Mouse (Mus musculus) neural tube, embryonic 13.5 days (tissue): Measurements from ENCODE around the gene Bmp6. TPM values are rescaled to one million over a fixed set of nuclear protein-coding genes. Genes with fewer than 3 reads are reported as not detected.

Source experiments
- ATAC-seq: fragments of 200-750 bp; cut with Nextera tagmentation; 2 replicates; pipeline ENCODE4 v1.8.0; 2017; ENCODE audit warnings: low read depth, mild to moderate bottlenecking, moderate TSS enrichment, moderate library complexity
- H3K27ac ChIP-seq: fragments of 300-500 bp; sonication (generic); replicated peaks from 2 replicates; pipeline ENCODE4 v1.5.1; 2015; ENCODE audit warnings: moderate library complexity, mild to moderate bottlenecking, inconsistent platforms
- H3K27me3 ChIP-seq: fragments of 300-500 bp; sonication (generic); 2 replicates; pipeline ENCODE4 v1.6.1; 2015; ENCODE audit warnings: mild to moderate bottlenecking, inconsistent platforms
- H3K36me3 ChIP-seq: fragments of 300-500 bp; sonication (generic); 2 replicates; pipeline ENCODE4 v1.6.1; 2015; ENCODE audit warnings: mild to moderate bottlenecking, inconsistent platforms
- H3K4me1 ChIP-seq: fragments of 300-500 bp; sonication (generic); replicated peaks from 2 replicates; pipeline ENCODE4 v1.6.1; 2015; ENCODE audit warnings: inconsistent platforms
- H3K4me2 ChIP-seq: fragments of 300-500 bp; sonication (generic); 2 replicates; pipeline ENCODE4 v1.6.1; 2015; ENCODE audit warnings: inconsistent platforms, mild to moderate bottlenecking, moderate library complexity
- H3K4me3 ChIP-seq: fragments of 300-500 bp; sonication (generic); 2 replicates; pipeline ENCODE4 v1.5.1; 2015; ENCODE audit warnings: mild to moderate bottlenecking, inconsistent platforms
- H3K9ac ChIP-seq: fragments of 300-500 bp; sonication (generic); 2 replicates; pipeline ENCODE4 v1.6.1; 2015; ENCODE audit warnings: moderate library complexity, mild to moderate bottlenecking, inconsistent platforms
- H3K9me3 ChIP-seq: fragments of 300-500 bp; sonication (generic); 2 replicates; pipeline ENCODE4 v1.6.1; 2016; ENCODE audit warnings: inconsistent platforms
- WGBS: fragments of 180-500 bp; shearing (Covaris S2); methylation state at CpG from one replicate; pipeline ENCODE4 v1.1.7; 2015; 5-methylcytosine and 5-hydroxymethylcytosine counted together
- polyA plus RNA-seq: library from polyadenylated mRNA; unstranded; fragments of >200 nt; fragmentation: Nextera tagmentation; extraction: Ambion mirVana; gene quantifications from 2 replicates; pipeline ENCODE4 v1.2.1, GENCODE M21; 2015

Gene Bmp6
- polyA plus RNA-seq: 2.4 and 2.7 TPM in 2 replicates

DNA sequence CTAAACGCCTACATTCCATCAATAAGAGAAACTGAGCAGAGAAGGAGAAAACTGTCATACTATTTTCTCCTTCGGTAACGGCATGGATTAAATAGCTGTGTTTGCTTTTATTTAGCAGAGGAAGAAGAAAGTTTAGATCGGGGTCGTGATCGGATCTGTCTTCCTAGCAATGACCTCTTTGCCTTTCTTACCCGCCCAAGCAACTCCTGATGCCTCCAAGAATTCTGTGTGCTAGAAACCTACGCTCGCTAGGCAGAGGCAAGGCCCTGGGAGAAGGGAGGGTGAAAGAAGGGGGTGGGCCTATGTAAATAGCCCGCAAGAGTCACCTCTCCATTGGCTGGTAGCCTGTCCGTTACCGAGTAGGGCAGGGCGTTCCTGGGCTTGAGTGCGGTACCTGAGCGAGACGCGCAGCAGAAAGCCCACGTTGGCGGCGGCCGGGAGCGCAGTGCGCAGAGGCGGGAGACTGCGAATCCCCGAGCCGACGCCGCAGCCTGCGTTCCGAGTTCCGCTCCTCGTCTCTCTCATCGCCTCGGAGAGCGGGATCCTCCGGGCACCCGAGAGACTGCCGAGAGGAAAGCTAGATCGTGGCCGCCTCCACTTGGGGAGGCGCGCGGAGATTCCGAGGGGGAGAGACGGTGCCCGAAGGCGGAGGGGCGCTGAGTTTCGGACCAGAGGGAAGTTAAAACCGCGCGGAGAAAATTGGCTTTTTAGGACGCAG lies at the start of gene Bmp6:
Bmp6 (plus strand) TSS at position 395 of the 718 bp plus-strand sequence.
- 2% methylated on average over 54 of the region's 54 CpGs for WGBS
- peak within 1 kb of the TSS; percentile 82 for H3K4me2 ChIP-seq
- H3K27me3 ChIP-seq: peaks cover 61% of the 10 kb centered on the region
- no peaks in the 10 kb centered on the region for H3K36me3 ChIP-seq
- H3K27ac ChIP-seq: no peak within 1 kb of the TSS
- H3K4me3 ChIP-seq: peak within 1 kb of the TSS; percentile 47
- H3K9ac ChIP-seq: peak within 1 kb of the TSS; percentile 56
- no peaks in the 10 kb centered on the region for H3K9me3 ChIP-seq
- ATAC-seq: peak; percentile 92
- H3K4me1 ChIP-seq: peaks cover 33% of the 10 kb centered on the region

DNA sequence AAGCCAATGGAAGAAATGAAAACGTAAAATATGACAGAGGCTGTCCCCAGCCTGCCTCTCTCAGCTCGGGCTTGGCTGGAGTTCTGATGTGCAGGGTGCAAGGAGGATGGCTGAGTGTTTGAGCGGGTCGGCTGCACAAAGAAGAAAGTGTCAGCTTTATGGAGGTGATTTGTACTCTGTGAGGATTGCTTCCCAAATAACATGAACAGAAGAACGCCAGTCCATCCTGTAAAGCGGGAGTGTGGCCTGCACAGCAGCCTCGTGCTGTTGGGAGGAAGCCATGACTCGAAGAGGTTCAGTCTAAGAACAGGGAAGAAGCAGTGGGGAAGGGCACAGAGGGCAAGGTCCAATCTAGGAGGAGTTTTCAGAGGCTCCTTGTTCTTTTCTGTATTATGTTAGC lies 48.7 kb upstream of the Bmp6 start:
- Histone ChIP-seq H3K4me1 (0 out of 2 replicates have a peak, but pooled peaks cover 5% of the 10 kb centered on the region), H3K27ac (peak overlapping the region; percentile 70), H3K27me3 (no peaks in the 10 kb centered on the region), H3K36me3 (no peaks in the 10 kb centered on the region), H3K9ac (peak overlapping the region; percentile 34; the same call in 1 of the 2 replicates), H3K4me3 (no peak overlapping the region), H3K9me3 (0 out of 2 replicates have a peak, but pooled peaks cover 4% of the 10 kb centered on the region), H3K4me2 (no peak overlapping the region)
- 25% methylated on average over 8 of the region's 8 CpGs for WGBS
- peak; percentile 82; the same call in 1 of the 2 replicates for ATAC-seq

DNA sequence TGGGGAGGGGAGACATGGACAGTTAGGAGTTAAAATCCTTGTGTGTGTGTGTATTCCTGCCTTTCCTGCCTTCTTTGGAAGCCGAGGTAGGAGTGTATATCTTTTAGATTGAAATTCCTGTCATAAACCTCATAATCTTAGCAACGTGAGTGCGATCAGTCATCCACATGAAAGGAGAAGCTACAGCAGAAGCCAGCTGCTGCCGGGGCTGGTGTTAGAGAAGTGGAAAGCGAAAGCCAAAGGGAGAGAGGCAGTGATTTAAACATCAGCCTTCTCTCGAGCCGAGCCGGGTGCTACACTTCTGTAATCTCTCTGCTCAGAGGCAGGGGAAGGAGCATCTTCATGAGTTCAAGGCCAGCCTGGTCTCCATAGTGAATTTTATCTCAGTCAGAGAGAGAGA lies 48.3 kb upstream of the Bmp6 start:
- 0 out of 2 replicates have a peak, but pooled peaks cover 4% of the 10 kb centered on the region for H3K9me3 ChIP-seq
- 0 out of 2 replicates have a peak, but pooled peaks cover 5% of the 10 kb centered on the region for H3K4me1 ChIP-seq
- no peaks in the 10 kb centered on the region for H3K27me3 ChIP-seq
- H3K9ac ChIP-seq: no peak overlapping the region
- H3K4me2 ChIP-seq: no peak overlapping the region
- peak; percentile 65 for ATAC-seq
- no peak overlapping the region for H3K4me3 ChIP-seq
- H3K36me3 ChIP-seq: no peaks in the 10 kb centered on the region
- 49% methylated on average over 8 of the region's 8 CpGs for WGBS
- peak overlapping the region; percentile 70 for H3K27ac ChIP-seq

DNA sequence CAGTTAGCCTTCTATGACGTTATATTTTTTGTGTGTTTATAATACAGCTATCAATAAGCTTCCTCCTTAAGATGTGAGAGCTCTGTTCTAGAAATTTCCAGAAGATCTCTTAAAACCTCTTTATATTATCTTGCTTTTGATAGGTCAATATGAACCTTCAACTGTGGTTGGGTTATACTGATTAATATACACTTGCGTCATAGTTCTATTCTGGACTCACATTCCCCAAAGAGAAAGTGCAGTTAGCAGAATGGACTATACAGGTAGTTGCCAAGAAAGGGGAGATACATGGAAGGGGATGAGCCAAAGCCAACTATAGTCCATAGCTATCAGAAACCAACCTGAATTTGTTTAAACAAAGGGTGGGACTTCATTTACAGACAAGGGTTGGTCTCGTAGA lies 33.8 kb upstream of the Bmp6 start:
- 90% methylated on average over 3 of the region's 3 CpGs for WGBS
- H3K36me3 ChIP-seq: no peaks in the 10 kb centered on the region
- H3K4me3 ChIP-seq: no peak overlapping the region

DNA sequence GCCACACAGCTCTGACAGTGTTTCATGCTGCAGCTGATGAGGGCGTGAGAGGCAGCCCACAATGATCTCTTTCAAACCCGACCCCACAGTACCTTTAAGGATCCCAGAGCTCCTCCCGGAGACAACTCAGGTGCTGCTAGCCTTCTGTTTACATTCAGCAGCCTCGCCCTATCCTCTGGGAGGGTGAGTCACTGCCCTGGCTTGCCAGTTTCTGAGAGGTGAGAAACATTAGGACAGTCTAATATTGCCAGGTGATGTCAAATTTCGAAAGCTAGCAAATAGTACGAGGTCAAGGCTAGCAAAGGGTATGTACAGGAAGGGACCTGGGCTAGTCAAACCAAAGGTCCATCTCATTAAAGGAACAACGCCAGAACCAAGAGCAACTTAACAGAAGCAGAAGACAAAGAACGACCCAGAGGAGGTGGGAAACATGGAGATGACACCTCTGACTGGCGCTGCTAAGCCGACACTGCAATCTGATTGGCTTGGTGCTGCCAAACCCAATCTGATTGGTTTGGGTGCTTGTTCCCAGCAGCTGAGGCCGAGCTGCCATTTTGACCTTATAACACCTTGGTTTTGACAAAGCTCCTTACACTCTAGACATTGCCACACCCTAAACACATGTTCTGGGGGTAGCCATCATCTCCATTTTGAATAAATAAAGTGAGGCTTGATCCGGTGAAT lies 32.4 kb upstream of the Bmp6 start:
- WGBS: 83% methylated on average over 12 of the region's 12 CpGs
- H3K9me3 ChIP-seq: no peaks in the 10 kb centered on the region

More for the DNA sequence above, 33.8 kb upstream of the Bmp6 start:
- no peaks in the 10 kb centered on the region for H3K4me1 ChIP-seq
- H3K27ac ChIP-seq: no peak overlapping the region
- no peak overlapping the region for H3K9ac ChIP-seq
- no peaks in the 10 kb centered on the region for H3K27me3 ChIP-seq
- no peak overlapping the region for H3K4me2 ChIP-seq
- no peak for ATAC-seq
- H3K9me3 ChIP-seq: no peaks in the 10 kb centered on the region

DNA sequence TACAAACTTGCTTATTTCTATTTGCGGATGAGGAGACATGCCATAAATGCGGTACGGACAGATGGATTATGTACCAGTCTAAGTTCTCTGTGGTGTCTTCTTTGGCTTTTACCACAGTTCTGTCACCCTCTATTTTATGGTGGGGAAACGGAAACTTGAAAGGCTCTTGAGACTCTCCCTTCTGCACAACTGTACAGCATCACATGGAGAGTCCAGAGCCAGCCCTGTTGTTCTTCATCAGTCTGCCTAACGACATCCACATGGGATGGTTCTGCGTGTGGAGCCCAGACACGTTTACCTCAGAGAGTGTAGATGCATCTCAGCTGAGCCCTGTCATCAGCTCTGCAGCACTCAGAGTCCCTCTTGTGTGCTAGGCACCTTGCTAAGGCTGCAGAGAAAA lies 30.3 kb upstream of the Bmp6 start:
- Histone ChIP-seq H3K4me2 (no peak overlapping the region), H3K4me1 (no peaks in the 10 kb centered on the region), H3K36me3 (no peaks in the 10 kb centered on the region), H3K27me3 (no peaks in the 10 kb centered on the region), H3K27ac (no peak overlapping the region), H3K9ac (no peak overlapping the region), H3K9me3 (no peaks in the 10 kb centered on the region), H3K4me3 (no peak overlapping the region)
- no peak for ATAC-seq
- WGBS: 82% methylated on average over 7 of the region's 7 CpGs

More for the DNA sequence above, 32.4 kb upstream of the Bmp6 start:
- H3K4me1 ChIP-seq: no peaks in the 10 kb centered on the region
- no peak overlapping the region for H3K27ac ChIP-seq
- no peak overlapping the region for H3K9ac ChIP-seq
- H3K4me3 ChIP-seq: no peak overlapping the region
- no peak for ATAC-seq
- no peak overlapping the region for H3K4me2 ChIP-seq
- H3K27me3 ChIP-seq: no peaks in the 10 kb centered on the region
- no peaks in the 10 kb centered on the region for H3K36me3 ChIP-seq

DNA sequence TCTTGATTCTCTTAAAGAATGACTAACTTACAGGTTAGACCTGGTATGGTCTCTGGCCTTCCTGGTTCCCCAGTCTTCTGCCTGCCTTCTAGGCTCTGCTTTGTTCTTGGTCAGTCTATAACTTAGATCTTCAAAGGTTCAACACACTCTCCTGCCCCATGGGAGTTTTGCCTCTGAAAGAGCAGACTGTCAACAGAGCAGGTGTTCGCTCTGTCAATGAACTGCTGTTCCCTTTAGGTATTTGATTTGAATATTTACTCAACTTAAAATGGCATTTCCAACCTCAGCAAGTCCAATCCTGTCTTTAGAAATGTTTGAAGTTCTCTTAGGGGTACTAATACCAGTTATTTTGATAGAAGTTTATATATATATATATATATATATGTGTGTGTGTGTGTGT lies 26.5 kb upstream of the Bmp6 start:
- H3K4me1 ChIP-seq: no peaks in the 10 kb centered on the region
- ATAC-seq: no peak
- H3K9ac ChIP-seq: no peak overlapping the region
- no peaks in the 10 kb centered on the region for H3K27me3 ChIP-seq
- H3K4me2 ChIP-seq: no peak overlapping the region
- 91% methylated on average over 1 of the region's 1 CpGs for WGBS
- H3K36me3 ChIP-seq: no peaks in the 10 kb centered on the region
- H3K4me3 ChIP-seq: no peak overlapping the region
- H3K9me3 ChIP-seq: no peaks in the 10 kb centered on the region
- H3K27ac ChIP-seq: no peak overlapping the region

DNA sequence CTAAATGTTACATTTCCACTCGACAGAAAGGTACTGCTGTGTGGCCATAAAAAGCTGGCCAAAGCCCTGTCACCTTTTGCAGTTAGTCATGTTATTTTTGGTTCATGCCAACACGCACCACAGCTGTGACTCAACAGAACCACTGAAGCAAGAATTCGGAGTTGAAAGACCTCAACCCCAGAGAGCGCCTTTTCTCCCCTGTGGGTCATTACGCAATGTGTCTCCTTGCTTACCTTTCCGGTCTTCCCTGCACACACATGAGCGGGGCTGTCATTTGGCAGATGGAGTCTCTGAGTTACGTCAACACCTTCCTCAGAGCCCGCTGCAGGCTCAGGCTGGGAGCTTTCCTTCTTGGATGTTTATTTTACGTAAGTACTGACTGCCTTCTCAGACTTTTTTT lies 24.6 kb upstream of the Bmp6 start:
- Histone ChIP-seq H3K9me3 (no peaks in the 10 kb centered on the region), H3K27me3 (no peaks in the 10 kb centered on the region), H3K4me1 (no peaks in the 10 kb centered on the region), H3K9ac (no peak overlapping the region), H3K36me3 (no peaks in the 10 kb centered on the region), H3K27ac (no peak overlapping the region), H3K4me2 (no peak overlapping the region), H3K4me3 (no peak overlapping the region)
- WGBS: 76% methylated on average over 10 of the region's 10 CpGs
- ATAC-seq: no peak

DNA sequence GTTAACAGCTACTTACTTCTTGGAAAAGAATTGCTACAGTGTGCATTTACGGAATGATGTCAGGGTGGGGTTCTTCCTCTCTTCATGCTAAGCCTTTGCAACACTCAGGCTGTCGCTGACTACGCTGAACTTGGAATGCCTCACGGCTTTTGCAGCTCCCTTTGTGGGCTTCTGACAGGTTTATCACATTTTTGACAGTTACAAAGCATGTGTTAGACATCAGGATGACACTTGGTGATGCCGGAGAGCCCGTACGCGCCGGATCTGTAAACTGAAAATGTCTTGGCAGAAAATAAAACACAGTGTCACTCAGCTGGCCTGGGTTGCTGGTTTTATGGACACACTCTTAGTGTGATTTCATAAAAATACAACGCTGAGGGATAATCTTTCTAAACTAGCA lies 20.5 kb upstream of the Bmp6 start:
- no peak for ATAC-seq
- Histone ChIP-seq H3K27me3 (no peaks in the 10 kb centered on the region), H3K4me2 (no peak overlapping the region), H3K4me3 (no peak overlapping the region), H3K9ac (no peak overlapping the region), H3K36me3 (no peaks in the 10 kb centered on the region), H3K27ac (no peak overlapping the region), H3K9me3 (no peaks in the 10 kb centered on the region), H3K4me1 (no peaks in the 10 kb centered on the region)
- WGBS: 80% methylated on average over 10 of the region's 10 CpGs

DNA sequence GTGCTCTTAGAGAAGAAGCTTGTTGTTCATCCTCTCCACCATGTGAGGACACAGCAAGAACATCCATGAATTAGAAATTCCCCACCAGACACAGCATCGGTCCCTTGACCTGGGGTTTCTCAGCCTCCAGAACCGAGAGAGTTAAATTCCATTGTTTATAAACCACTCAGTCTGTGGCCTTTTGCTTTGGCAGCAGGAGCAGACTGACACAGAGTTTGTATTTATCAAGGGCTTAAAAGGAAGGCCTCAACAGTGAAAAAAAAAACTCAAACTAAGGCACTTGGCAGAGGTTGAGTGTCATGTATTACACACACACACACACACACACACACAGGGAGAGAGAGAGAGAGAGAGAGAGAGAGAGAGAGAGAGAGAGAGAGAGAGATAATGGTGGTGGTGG lies 17.5 kb upstream of the Bmp6 start:
- 61% methylated on average over 2 of the region's 2 CpGs for WGBS
- H3K36me3 ChIP-seq: no peaks in the 10 kb centered on the region

DNA sequence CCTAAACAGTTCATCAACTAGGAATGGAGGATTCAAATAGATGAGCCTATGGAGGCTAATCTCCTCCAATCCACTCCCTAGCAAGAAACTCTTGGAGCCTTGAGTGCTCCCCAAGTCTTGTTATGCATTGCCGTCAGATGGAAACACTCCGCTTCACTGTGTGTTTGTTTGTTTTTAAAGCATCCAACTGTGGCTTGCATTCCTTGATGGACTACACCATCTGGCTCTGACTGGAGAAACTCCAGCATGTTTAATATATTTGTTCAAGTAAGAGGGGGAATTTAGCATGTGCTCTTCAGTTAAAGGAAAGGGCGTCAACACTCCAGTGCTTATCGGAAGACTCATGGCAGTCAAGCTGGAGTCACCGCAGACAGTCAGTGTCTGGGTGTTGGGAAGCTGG lies 11.4 kb upstream of the Bmp6 start:
- H3K9ac ChIP-seq: no peak overlapping the region
- no peak overlapping the region for H3K27ac ChIP-seq
- 90% methylated on average over 5 of the region's 5 CpGs for WGBS
- H3K4me3 ChIP-seq: no peak overlapping the region
- no peaks in the 10 kb centered on the region for H3K27me3 ChIP-seq
- no peak for ATAC-seq
- H3K36me3 ChIP-seq: no peaks in the 10 kb centered on the region
- H3K4me1 ChIP-seq: no peaks in the 10 kb centered on the region
- no peak overlapping the region for H3K4me2 ChIP-seq
- H3K9me3 ChIP-seq: 0 out of 2 replicates have a peak, but pooled peaks cover 4% of the 10 kb centered on the region

More for the DNA sequence above, 17.5 kb upstream of the Bmp6 start:
- ATAC-seq: no peak
- Histone ChIP-seq H3K9me3 (no peaks in the 10 kb centered on the region), H3K27me3 (no peaks in the 10 kb centered on the region), H3K27ac (no peak overlapping the region), H3K4me3 (no peak overlapping the region), H3K9ac (no peak overlapping the region), H3K4me1 (no peaks in the 10 kb centered on the region), H3K4me2 (no peak overlapping the region)

DNA sequence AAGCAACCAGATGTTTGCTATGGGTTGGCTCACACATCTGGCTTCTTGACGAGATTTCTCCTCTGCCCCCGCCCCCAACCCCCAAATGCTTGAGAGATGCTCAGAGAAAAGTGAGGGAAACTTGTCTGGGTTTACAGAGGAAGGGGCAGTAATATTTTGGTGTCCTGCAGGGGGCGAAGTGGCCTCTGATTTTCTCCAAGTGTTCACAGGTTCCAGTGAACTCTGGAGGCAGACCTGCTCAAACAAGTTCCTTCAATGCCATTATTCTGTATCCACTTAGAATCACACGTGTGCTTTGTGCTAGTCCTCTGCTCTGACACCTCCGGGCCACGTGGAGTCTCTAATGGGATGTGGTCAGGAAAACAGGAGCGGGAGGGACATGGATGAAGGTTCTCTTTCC lies 2.3 kb upstream of the Bmp6 start:
- no peak for ATAC-seq
- 26% methylated on average over 7 of the region's 7 CpGs for WGBS
- Histone ChIP-seq H3K27me3 (peaks cover 42% of the 10 kb centered on the region), H3K4me3 (no peak overlapping the region), H3K4me1 (peaks cover 30% of the 10 kb centered on the region), H3K27ac (no peak overlapping the region), H3K9ac (no peak overlapping the region), H3K36me3 (no peaks in the 10 kb centered on the region), H3K4me2 (no peak overlapping the region), H3K9me3 (0 out of 2 replicates have a peak, but pooled peaks cover 4% of the 10 kb centered on the region)
